In genomic region chr7:30198481-30198971, GRCm38 (mm10) we compare ENCODE assay signal across 8 mouse cellular contexts. TPM values are rescaled to one million over a fixed set of nuclear protein-coding genes. Genes with fewer than 3 reads are reported as not detected.
DNase-seq lines count a peak whose midpoint lies in the region; ATAC-seq and TF ChIP-seq lines count a peak whose summit lies in the region.

Gene Capns1 (minus strand): TSS chr7:30198811.

- H3K27me3 ChIP-seq in G1E (ENCODE audit: insufficient read depth, low read length), result peaks cover 3% of the 10 kb centered on the region; the same call in 1 of the 2 replicates
- no peaks in the 10 kb centered on the region for H3K27me3 ChIP-seq in heart, embryonic 16.5 days (ENCODE audit: control insufficient read depth, insufficient read depth, low read length)
- no peaks in the 10 kb centered on the region for H3K27me3 ChIP-seq in neural tube, embryonic 14.5 days (ENCODE audit: control insufficient read depth, insufficient read depth, low read length)

- peak; percentile 50; the same call in 1 of the 2 replicates for ATAC-seq in G1E (ENCODE audit: extremely low read depth, insufficient number of reproducible peaks, low FRiP score, poor library complexity, severe bottlenecking)
- ATAC-seq in heart, embryonic 16.5 days (replicated peaks; ENCODE audit: extremely low read depth, insufficient read depth, low FRiP score), result 0 out of 2 replicates have a peak, but pooled peaks have one; percentile 10
- no peak for ATAC-seq in neural tube, embryonic 14.5 days (ENCODE audit: low read depth)

- 5% methylated on average over 8 of the region's 8 CpGs for WGBS in heart, embryonic 16.5 days
- 9% methylated on average over 8 of the region's 8 CpGs for WGBS in neural tube, embryonic 14.5 days

- H3K4me2 ChIP-seq in heart, embryonic 16.5 days (ENCODE audit: low read depth, low read length), result peak within 1 kb of the TSS; percentile 29; the same call in 1 of the 2 replicates
- H3K4me2 ChIP-seq in neural tube, embryonic 14.5 days (ENCODE audit: low read depth, low read length), result 0 out of 2 replicates have a peak within 1 kb of the TSS, but pooled peaks have one; percentile 19

- H3K4me3 ChIP-seq in G1E (ENCODE audit: low read depth, low read length), result no peak within 1 kb of the TSS
- H3K4me3 ChIP-seq in embryonic fibroblast, embryonic 13.5 days (ENCODE audit: insufficient read depth, low read length), result no peak within 1 kb of the TSS
- H3K4me3 ChIP-seq in heart, embryonic 16.5 days (ENCODE audit: low read length), result no peak within 1 kb of the TSS
- H3K4me3 ChIP-seq in neural tube, embryonic 14.5 days (ENCODE audit: low read depth, low read length), result peak within 1 kb of the TSS; percentile 6; the same call in 1 of the 2 replicates

- no peaks in the 10 kb centered on the region for H3K9me3 ChIP-seq in G1E (replicated peaks)
- H3K9me3 ChIP-seq in heart, embryonic 16.5 days (replicated peaks; ENCODE audit: control insufficient read depth, low read length), result no peaks in the 10 kb centered on the region
- no peaks in the 10 kb centered on the region for H3K9me3 ChIP-seq in neural tube, embryonic 14.5 days (ENCODE audit: control insufficient read depth, low read length)

- no peak within 1 kb of the TSS for H3K27ac ChIP-seq in embryonic fibroblast, embryonic 13.5 days (ENCODE audit: insufficient read depth, low read length)
- no peak within 1 kb of the TSS for H3K27ac ChIP-seq in heart, embryonic 16.5 days (ENCODE audit: low read length)
- no peak within 1 kb of the TSS for H3K27ac ChIP-seq in neural tube, embryonic 14.5 days (ENCODE audit: low read depth, low read length)

- no peak for TF ChIP-seq POLR2A in embryonic fibroblast, embryonic 13.5 days (IDR thresholded peaks at IDR 0.05; ENCODE audit: low read depth, low read length)

- DNase-seq in G1E (ENCODE audit: low spot score), result peak; percentile 69
- no peak for DNase-seq in adrenal gland, postnatal 4 days (ENCODE audit: low spot score in 2 of 2)
- peak; percentile 67 for DNase-seq in kidney, postnatal 14 days
- DNase-seq in lung, adult 18-20 months, result peak; percentile 62 to 77
- DNase-seq in yolk sac, embryonic 10.5 days (ENCODE audit: low spot score), result peak; percentile 69

- H3K9ac ChIP-seq in heart, embryonic 16.5 days (ENCODE audit: low read length), result no peak within 1 kb of the TSS
- H3K9ac ChIP-seq in neural tube, embryonic 14.5 days (replicated peaks; ENCODE audit: low read depth, low read length), result no peak within 1 kb of the TSS

- H3K36me3 ChIP-seq in G1E (replicated peaks), result peaks cover 7% of the 10 kb centered on the region
- H3K36me3 ChIP-seq in heart, embryonic 16.5 days (ENCODE audit: control insufficient read depth, insufficient read depth), result no peaks in the 10 kb centered on the region
- H3K36me3 ChIP-seq in neural tube, embryonic 14.5 days (ENCODE audit: control insufficient read depth, insufficient read depth, low read length), result no peaks in the 10 kb centered on the region

- peak; percentile 80 for TF ChIP-seq CTCF in G1E (IDR thresholded peaks at IDR 0.05; ENCODE audit: low read depth, low read length)
- peak; percentile 79; the same call in 1 of the 2 replicates for TF ChIP-seq CTCF in embryonic fibroblast, embryonic 13.5 days (IDR thresholded peaks at IDR 0.05; ENCODE audit: borderline replicate concordance, insufficient read depth, low read length)

- H3K4me1 ChIP-seq in G1E (ENCODE audit: insufficient read depth, low read depth, low read length), result peaks cover 31% of the 10 kb centered on the region
- peaks cover 4% of the 10 kb centered on the region for H3K4me1 ChIP-seq in embryonic fibroblast, embryonic 13.5 days (ENCODE audit: control insufficient read depth, insufficient read depth, low read length)
- H3K4me1 ChIP-seq in heart, embryonic 16.5 days (ENCODE audit: control insufficient read depth, insufficient read depth, low read length), result peaks cover 9% of the 10 kb centered on the region
- H3K4me1 ChIP-seq in neural tube, embryonic 14.5 days (ENCODE audit: control insufficient read depth, insufficient read depth, low read length), result peaks cover 5% of the 10 kb centered on the region

RNA-seq across cellular contexts. Expression of gene Capns1, which starts in this region (rescaled TPM):
- total RNA-seq in G1E (2014; fragmentation: Nextera tagmentation) (313 and 371 TPM in 2 replicates), G1E (2017) (182 and 204 TPM in 2 replicates)
- 98.4 and 131 TPM in 2 replicates for polyA plus RNA-seq in G1E (2012)
- total RNA-seq in adrenal gland, postnatal 4 days (2021), result 100 to 1,000 TPM; 418 to 431 TPM
- 465 and 512 TPM in 2 replicates for polyA plus RNA-seq in embryonic fibroblast, embryonic 13.5 days (2011; ENCODE audit: insufficient read length, low read depth, missing spikeins)
- polyA plus RNA-seq in heart, embryonic 16.5 days (2015; fragmentation: Nextera tagmentation; extraction: Ambion mirVana), result 85.4 and 87.7 TPM in 2 replicates
- 61.7 and 63.1 TPM in 2 replicates for polyA plus RNA-seq in neural tube, embryonic 14.5 days (2014; fragmentation: Nextera tagmentation; extraction: Ambion mirVana)

Comparison
In these comparisons a context has a peak if more than half of its experiments do, and no peak if none do; other contexts are left out.
1. DNase-seq: peak in G1E (single experiment), kidney, postnatal 14 days (single experiment), lung, adult 18-20 months (2 of 2) and yolk sac, embryonic 10.5 days (single experiment); none in adrenal gland, postnatal 4 days (0 of 2).